In genomic region chr13:24939472-24939871, GRCm38 (mm10) we compare ENCODE assay signal across 13 mouse cellular contexts.
"Had no signal": no experiment of that assay in that cellular context is flagged by ENCODE, and none has a peak within 500 bp of the region (broad histone marks: within the 10 kb centered on the region; RNA-seq: fewer than 3 reads in every experiment).

No protein-coding gene starts in this region.

- DNase-seq: heart, adult 11 months had no signal

- H3K27ac ChIP-seq: heart, adult 2 months; heart, embryonic 13.5 days; heart, embryonic 15.5 days; hindbrain, embryonic 13.5 days; hindbrain, embryonic 15.5 days; hindbrain, postnatal 0 days; kidney, embryonic 15.5 days; kidney, postnatal 0 days; limb, embryonic 13.5 days; limb, embryonic 15.5 days; liver, embryonic 12.5 days; liver, embryonic 14.5 days had no signal

- H3K4me3 ChIP-seq: heart, adult 2 months; heart, embryonic 13.5 days; heart, embryonic 15.5 days; hindbrain, embryonic 13.5 days; hindbrain, embryonic 15.5 days; kidney, embryonic 15.5 days; limb, embryonic 13.5 days; limb, embryonic 15.5 days; liver, embryonic 12.5 days had no signal
